Mouse (Mus musculus) small intestine, adult 2 months (tissue): ENCODE measurements around the gene Gm20388. TPM values are rescaled to one million over a fixed set of nuclear protein-coding genes. Genes with fewer than 3 reads are reported as not detected.

Source experiments
- H3K27ac ChIP-seq: fragments of 200-500 bp; 2 replicates; pipeline ENCODE4 v1.5.1; 2012; ENCODE audit warnings: low read depth, low read length, control low read depth, inconsistent platforms; ENCODE audit not compliant: insufficient read depth
- H3K27me3 ChIP-seq: fragments of 200-500 bp; 2 replicates; pipeline ENCODE4 v1.6.1; 2012; ENCODE audit warnings: mild to moderate bottlenecking, moderate library complexity, low read length, inconsistent platforms; ENCODE audit not compliant: control insufficient read depth, insufficient read depth
- H3K36me3 ChIP-seq: fragments of 200-500 bp; 2 replicates; pipeline ENCODE4 v1.6.1; 2012; ENCODE audit warnings: mild to moderate bottlenecking, low read length, control low read depth, inconsistent platforms; ENCODE audit not compliant: control insufficient read depth, insufficient read depth
- H3K4me1 ChIP-seq: fragments of 200-500 bp; 2 replicates; pipeline ENCODE4 v1.6.1; 2012; ENCODE audit warnings: low read length, inconsistent platforms, mixed read lengths; ENCODE audit not compliant: control insufficient read depth, insufficient read depth, insufficient read length
- H3K4me3 ChIP-seq: fragments of 200-500 bp; 2 replicates; pipeline ENCODE4 v1.5.1; 2012; ENCODE audit warnings: low read depth, mild to moderate bottlenecking, control low read depth, inconsistent platforms, low read length, moderate library complexity
- CTCF ChIP-seq: fragments of 200-500 bp; IDR thresholded peaks from 2 replicates; pipeline ENCODE4 v1.5.1; 2012; ENCODE audit warnings: low read depth, mild to moderate bottlenecking, control low read depth, inconsistent platforms, low read length, moderate library complexity, mixed read lengths; ENCODE audit not compliant: insufficient replicate concordance, insufficient read length; ENCODE audit errors: extremely low read depth
- POLR2A ChIP-seq: fragments of 200-500 bp; IDR thresholded peaks from 2 replicates; pipeline ENCODE4 v1.6.1; 2012; ENCODE audit warnings: low read depth, mild to moderate bottlenecking, control low read depth, inconsistent platforms, low read length, moderate library complexity
- WGBS: fragments of 180-500 bp; shearing (Covaris S2); methylation state at CpG from one replicate; pipeline ENCODE4 v1.1.7; 2018; 5-methylcytosine and 5-hydroxymethylcytosine counted together
- polyA plus RNA-seq: library from polyadenylated mRNA; depleted of rRNA; stranded (reverse); fragments of >200 nt; gene quantifications from 2 replicates; pipeline ENCODE4 v1.2.3, GENCODE M21; 2012

The Gm20388 gene
- polyA plus RNA-seq, 1 experiment: 37.3 TPM

GRCm38 (mm10) chr8:120495461-120495860 is 584.8 kb downstream of the Gm20388 start:
- H3K4me3 ChIP-seq: no peak overlapping the region
- 29% methylated on average over 5 of the region's 5 CpGs for WGBS
- no peaks in the 10 kb centered on the region for H3K36me3 ChIP-seq
- TF ChIP-seq CTCF (no peak), POLR2A (no peak)
- peak overlapping the region; percentile 95 for H3K27ac ChIP-seq
- H3K27me3 ChIP-seq: no peaks in the 10 kb centered on the region
- H3K4me1 ChIP-seq: peaks cover 76% of the 10 kb centered on the region

GRCm38 (mm10) chr8:120496478-120496877 is 585.8 kb downstream of the Gm20388 start:
- Histone ChIP-seq H3K27me3 (no peaks in the 10 kb centered on the region), H3K27ac (no peak overlapping the region), H3K4me1 (peaks cover 81% of the 10 kb centered on the region), H3K4me3 (no peak overlapping the region), H3K36me3 (no peaks in the 10 kb centered on the region)
- no peak for TF ChIP-seq CTCF
- TF ChIP-seq POLR2A: no peak
- WGBS: 98% methylated on average over 15 of the region's 15 CpGs

- WGBS: 83% methylated on average over 11 of the region's 11 CpGs
Measured at GRCm38 (mm10) chr8:120497503-120497946, 586.9 kb downstream of the Gm20388 start.

GRCm38 (mm10) chr8:120498349-120498831 is 587.7 kb downstream of the Gm20388 start:
- H3K4me3 ChIP-seq: peak overlapping the region; percentile 31
- H3K36me3 ChIP-seq: no peaks in the 10 kb centered on the region
- peaks cover 72% of the 10 kb centered on the region for H3K4me1 ChIP-seq
- no peaks in the 10 kb centered on the region for H3K27me3 ChIP-seq
- 20% methylated on average over 4 of the region's 4 CpGs for WGBS
- H3K27ac ChIP-seq: peak overlapping the region; percentile 50
- no peak for TF ChIP-seq CTCF
- TF ChIP-seq POLR2A: no peak

More at GRCm38 (mm10) chr8:120497503-120497946, 586.9 kb downstream of the Gm20388 start:
- TF ChIP-seq CTCF: no peak
- no peak for TF ChIP-seq POLR2A
- no peak overlapping the region for H3K4me3 ChIP-seq
- no peaks in the 10 kb centered on the region for H3K27me3 ChIP-seq
- H3K27ac ChIP-seq: no peak overlapping the region
- peaks cover 81% of the 10 kb centered on the region for H3K4me1 ChIP-seq
- H3K36me3 ChIP-seq: no peaks in the 10 kb centered on the region

- H3K4me1 ChIP-seq: peaks cover 68% of the 10 kb centered on the region
- H3K27me3 ChIP-seq: no peaks in the 10 kb centered on the region
- TF ChIP-seq POLR2A: no peak
- no peak for TF ChIP-seq CTCF
- peak overlapping the region; percentile 50 for H3K27ac ChIP-seq
- 12% methylated on average over 9 of the region's 9 CpGs for WGBS
- H3K4me3 ChIP-seq: peak overlapping the region; percentile 31
- H3K36me3 ChIP-seq: no peaks in the 10 kb centered on the region
Measured at GRCm38 (mm10) chr8:120498926-120499605, 588.4 kb downstream of the Gm20388 start.

GRCm38 (mm10) chr8:120500701-120501261 is 590.1 kb downstream of the Gm20388 start:
- peaks cover 62% of the 10 kb centered on the region for H3K4me1 ChIP-seq
- WGBS: 37% methylated on average over 8 of the region's 8 CpGs
- H3K27ac ChIP-seq: peak overlapping the region; percentile 17; the same call in 1 of the 2 replicates
- no peak for TF ChIP-seq POLR2A
- no peak for TF ChIP-seq CTCF
- H3K4me3 ChIP-seq: no peak overlapping the region
- H3K36me3 ChIP-seq: no peaks in the 10 kb centered on the region
- no peaks in the 10 kb centered on the region for H3K27me3 ChIP-seq

- TF ChIP-seq POLR2A: no peak
- TF ChIP-seq CTCF: no peak
- no peak overlapping the region for H3K4me3 ChIP-seq
- peaks cover 59% of the 10 kb centered on the region for H3K4me1 ChIP-seq
- 47% methylated on average over 5 of the region's 5 CpGs for WGBS
- no peaks in the 10 kb centered on the region for H3K27me3 ChIP-seq
- no peak overlapping the region for H3K27ac ChIP-seq
- peaks cover 3% of the 10 kb centered on the region; the same call in 1 of the 2 replicates for H3K36me3 ChIP-seq
Measured at GRCm38 (mm10) chr8:120501426-120501825, 590.8 kb downstream of the Gm20388 start.
